Mouse (Mus musculus) spleen, adult 2 months (tissue): ENCODE results near the gene Zbtb12.

Source experiments
- CTCF ChIP-seq: fragments of 200-500 bp; IDR thresholded peaks from 2 replicates; pipeline ENCODE4 v1.5.1; 2011; ENCODE audit warnings: mild to moderate bottlenecking, inconsistent platforms; ENCODE audit not compliant: insufficient read depth, insufficient read length, insufficient replicate concordance; ENCODE audit errors: extremely low read depth
- POLR2A ChIP-seq: fragments of 200-500 bp; IDR thresholded peaks from 2 replicates; pipeline ENCODE4 v1.6.1; 2011; ENCODE audit warnings: low read depth, low read length, inconsistent platforms

DNA sequence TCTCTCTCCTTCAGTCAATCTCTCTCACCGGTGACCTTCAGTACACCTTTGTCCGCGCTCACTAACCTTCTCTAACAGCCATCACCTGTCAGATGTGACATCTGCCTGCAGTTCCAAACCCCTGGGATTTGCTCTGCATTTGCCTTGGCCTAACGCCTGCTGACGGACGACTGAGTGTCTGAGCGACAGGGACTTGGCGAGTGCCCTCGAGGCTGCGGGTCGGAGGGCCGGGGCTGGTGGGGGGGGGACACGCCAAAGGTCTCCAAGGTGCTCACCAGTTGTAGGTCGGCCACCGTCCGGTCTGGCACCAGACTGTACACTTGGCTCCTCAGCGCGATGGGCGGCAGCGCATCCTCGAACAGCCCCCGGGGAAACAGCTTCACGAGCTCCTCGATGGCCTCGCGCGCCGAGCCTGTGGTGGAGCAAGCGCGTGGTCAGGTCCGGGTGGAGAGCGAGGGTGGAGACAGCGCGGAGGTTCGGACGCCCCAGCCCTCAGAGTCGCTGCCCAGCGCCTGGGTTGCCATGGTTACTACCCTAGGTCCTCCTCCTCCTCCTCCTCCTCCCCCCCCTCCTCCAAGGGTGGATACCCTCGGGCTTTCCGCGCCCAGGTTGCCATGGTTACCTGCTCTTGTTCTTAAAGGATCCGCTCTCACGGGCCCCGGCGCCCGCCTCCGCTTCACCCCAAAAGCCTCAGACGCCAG is 43.0 kb upstream of the Zbtb12 start:
- TF ChIP-seq CTCF: no peak
- no peak for TF ChIP-seq POLR2A
